Mouse (Mus musculus) ES-E14 (cell line): ENCODE results near the gene Tcerg1l.

ENCODE experiments used
- CHD2 ChIP-seq: IDR thresholded peaks from 2 replicates; pipeline ENCODE4 v1.6.1; 2014; ENCODE audit warnings: mild to moderate bottlenecking, low read depth, low read length, inconsistent platforms
- MAFK ChIP-seq: IDR thresholded peaks from 2 replicates; pipeline ENCODE4 v1.6.1; 2014; ENCODE audit warnings: mild to moderate bottlenecking, low read depth, low read length, inconsistent platforms; ENCODE audit not compliant: insufficient read depth
- ZC3H11A ChIP-seq: IDR thresholded peaks from 2 replicates; pipeline ENCODE4 v1.6.1; 2012; ENCODE audit warnings: low read depth, mild to moderate bottlenecking, inconsistent platforms, low read length, borderline replicate concordance
- ZNF384 ChIP-seq: IDR thresholded peaks from 2 replicates; pipeline ENCODE4 v1.6.1; 2012; ENCODE audit warnings: low read depth, low read length, inconsistent platforms

GRCm38 (mm10) chr7:138400506-138401272, 3.2 kb upstream of the Tcerg1l start:
- no peak for TF ChIP-seq ZC3H11A
- TF ChIP-seq MAFK, result no peak
- TF ChIP-seq ZNF384, result no peak
- TF ChIP-seq CHD2, result no peak
